Mouse (Mus musculus) T-helper 2 cell (primary cell): ENCODE measurements around the gene Kcns1.

ENCODE experiments used
- in situ Hi-C: fragments of 300-600 bp; cut with MboI, MseI; formaldehyde crosslinking; loops from one replicate; pipeline ENCODE4 v1.15.1; 2025; ENCODE audit warnings: high pct_unique_total_duplicates

Kcns1 gene

GRCm38 (mm10) chr2:164126533-164126955 is 44.4 kb downstream of the Kcns1 start:
- in situ Hi-C loops, result no loop called here

- in situ Hi-C loops, result no loop called here
Measured at GRCm38 (mm10) chr2:164123169-164123766, 47.6 kb downstream of the Kcns1 start.

GRCm38 (mm10) chr2:164119503-164119902 is 51.4 kb downstream of the Kcns1 start:
- in situ Hi-C loops, result no loop called here

- in situ Hi-C loops, result no loop called here
Measured at GRCm38 (mm10) chr2:164115531-164115930, 55.4 kb downstream of the Kcns1 start.

- in situ Hi-C loops, result no loop called here
Measured at GRCm38 (mm10) chr2:164114051-164114450, 56.9 kb downstream of the Kcns1 start.
